Mouse (Mus musculus): Measurements from ENCODE around the gene Rassf1. TPM values are rescaled to one million over a fixed set of nuclear protein-coding genes. Genes with fewer than 3 reads are reported as not detected.
A peak's percentile ranks its signal among the peaks of the same experiment; 100 is the strongest.

The Rassf1 gene
- polyA plus RNA-seq, 1 experiment, result 25.2 TPM

DNA sequence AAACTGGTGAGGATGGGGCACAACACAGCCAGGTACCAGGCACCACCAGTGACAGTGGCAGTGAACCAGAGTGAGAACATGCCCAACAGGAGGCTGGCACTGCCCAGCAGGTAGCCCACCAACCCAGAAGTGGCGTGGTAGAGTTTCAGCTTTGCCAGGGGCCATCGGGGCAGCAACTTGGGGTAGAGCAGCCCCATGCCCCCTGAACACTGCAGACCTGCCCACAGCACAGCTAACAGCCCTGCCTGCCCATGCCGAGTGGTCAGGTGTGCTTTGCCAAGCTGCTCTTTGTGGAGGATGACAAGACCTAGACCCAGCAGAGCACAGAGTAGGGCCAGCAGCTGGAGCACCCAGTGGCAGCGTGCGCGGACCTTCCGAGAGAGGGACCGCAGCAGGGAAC is 11.4 kb upstream of the Rassf1 start:
- no peak for DNase-seq (ENCODE audit: extremely low spot score in 1 of 2, low spot score in 1 of 2)

DNA sequence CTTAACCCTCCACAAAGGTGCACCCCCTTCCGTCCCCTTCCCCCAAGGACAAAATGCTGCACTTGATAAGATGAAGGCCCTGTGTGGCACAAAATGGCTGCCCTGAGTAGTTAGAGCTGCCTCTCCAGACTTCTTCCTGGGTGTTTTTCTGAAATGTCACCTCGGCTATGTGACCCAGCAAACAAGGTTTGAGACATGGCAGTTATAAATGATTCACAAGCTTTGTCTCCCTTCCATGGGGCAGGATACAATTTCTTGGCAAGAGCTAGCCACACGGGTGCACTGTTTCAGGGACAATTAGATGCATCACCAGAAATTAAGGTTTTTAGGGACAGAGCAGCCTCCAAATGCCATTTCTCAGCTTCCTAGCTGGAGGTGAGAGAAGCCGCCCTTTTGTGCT is 10.9 kb upstream of the Rassf1 start:
- DNase-seq (ENCODE audit: extremely low spot score in 1 of 2, low spot score in 1 of 2), result no peak

DNA sequence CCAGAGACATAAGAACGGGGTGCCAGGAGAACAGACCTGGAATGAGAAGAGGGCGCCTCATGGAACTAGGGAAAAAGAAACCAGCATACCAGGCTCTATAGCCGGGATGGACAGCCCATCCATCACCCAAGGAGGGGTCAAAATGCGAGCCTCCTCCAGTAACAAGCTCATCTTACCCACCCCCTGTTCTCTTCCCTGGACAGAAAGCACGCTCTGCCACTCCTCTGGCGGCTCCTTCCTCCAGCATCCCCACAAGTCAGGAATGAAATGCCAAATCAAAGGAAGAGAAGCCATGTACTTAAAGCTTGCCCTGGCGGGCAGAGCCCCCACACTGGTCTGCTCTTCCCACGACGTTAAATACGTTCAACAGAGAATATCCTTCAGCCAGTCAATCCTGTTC is 10.3 kb upstream of the Rassf1 start:
- DNase-seq (ENCODE audit: extremely low spot score in 1 of 2, low spot score in 1 of 2), result no peak

DNA sequence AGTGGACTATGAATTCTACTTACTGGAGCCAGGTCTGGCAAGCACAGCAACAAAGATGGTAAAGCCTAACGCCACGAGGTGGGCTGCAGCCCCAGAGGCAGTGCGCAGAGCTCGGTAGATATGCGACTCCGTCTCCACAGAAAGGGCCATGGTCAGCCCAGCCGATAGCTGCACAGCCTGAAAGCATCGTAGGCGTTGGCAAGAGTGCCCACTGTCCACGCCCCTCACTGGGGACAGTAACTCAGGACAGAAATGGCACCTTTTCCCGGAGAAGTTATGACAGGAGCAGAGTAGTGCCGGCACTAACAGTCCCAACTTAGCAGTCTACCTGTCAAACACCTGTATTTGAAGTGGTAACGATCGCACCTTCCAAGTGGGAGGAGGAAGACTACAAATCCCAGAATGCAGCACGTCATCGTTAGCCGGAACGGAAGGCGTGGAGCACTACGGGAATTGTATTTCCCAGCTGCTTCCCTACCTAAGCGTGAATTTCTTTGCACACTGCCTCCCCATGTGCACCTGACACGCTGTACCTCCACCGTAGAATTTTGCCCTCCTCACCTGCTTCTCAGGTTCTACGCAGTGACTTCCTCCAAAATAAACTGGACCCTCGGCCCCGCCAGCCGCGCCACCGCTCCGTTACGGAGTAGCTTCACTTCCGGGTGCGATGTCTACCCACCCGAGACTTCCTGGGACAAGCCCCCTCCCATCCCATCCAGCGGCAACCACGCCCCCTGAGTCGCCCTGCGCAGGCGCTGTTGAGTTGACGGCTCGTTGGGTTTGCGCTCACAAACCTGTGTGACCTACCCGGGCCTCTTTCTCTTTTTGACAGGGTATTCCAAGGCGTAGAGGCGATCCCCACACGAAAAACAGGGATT is 9.6 kb upstream of the Rassf1 start, which contains the start of the genes Cyb561d2 and Nprl2:
Gene Cyb561d2, minus strand, starts transcription at position 720 of the 878 bp plus-strand sequence.
Gene Nprl2, plus strand, starts transcription at position 753 of the 878 bp plus-strand sequence.
- DNase-seq (ENCODE audit: extremely low spot score in 1 of 2, low spot score in 1 of 2), result peak; percentile 88 to 96

DNA sequence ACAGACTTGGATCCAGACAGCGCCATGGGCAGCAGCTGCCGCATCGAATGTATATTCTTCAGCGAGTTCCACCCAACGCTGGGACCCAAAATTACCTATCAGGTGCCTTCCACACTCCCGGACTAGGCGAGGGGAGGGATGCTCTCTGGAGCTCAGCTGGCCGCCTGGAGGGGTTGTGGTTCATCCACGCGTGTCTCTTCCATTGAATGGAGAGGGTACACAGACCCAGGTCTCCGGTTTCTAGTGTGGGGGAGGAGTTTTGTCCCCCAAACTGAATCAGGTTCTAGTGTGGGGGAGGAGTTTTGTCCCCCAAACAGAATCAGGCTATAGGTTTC is 9.0 kb upstream of the Rassf1 start:
- DNase-seq (ENCODE audit: extremely low spot score in 1 of 2, low spot score in 1 of 2), result no peak

DNA sequence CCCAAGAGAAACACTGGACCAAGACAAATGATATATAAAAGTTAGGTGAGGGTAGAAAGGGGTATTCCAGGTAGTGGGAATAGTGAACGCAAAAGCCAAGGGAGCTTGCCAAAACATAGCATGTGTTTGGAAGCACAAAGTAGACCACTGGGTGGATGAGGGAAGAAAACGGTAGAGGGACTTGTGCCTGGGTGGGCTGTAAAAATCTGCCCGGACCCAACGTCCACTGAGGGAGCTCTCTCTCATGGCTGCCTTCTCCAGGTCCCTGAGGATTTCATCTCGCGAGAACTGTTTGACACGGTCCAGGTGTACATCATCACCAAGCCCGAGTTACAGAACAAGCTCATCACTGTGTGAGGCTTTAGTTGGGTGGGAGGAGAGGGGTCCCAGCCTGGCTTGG is 8.6 kb upstream of the Rassf1 start:
- DNase-seq (ENCODE audit: extremely low spot score in 1 of 2, low spot score in 1 of 2), result no peak

DNA sequence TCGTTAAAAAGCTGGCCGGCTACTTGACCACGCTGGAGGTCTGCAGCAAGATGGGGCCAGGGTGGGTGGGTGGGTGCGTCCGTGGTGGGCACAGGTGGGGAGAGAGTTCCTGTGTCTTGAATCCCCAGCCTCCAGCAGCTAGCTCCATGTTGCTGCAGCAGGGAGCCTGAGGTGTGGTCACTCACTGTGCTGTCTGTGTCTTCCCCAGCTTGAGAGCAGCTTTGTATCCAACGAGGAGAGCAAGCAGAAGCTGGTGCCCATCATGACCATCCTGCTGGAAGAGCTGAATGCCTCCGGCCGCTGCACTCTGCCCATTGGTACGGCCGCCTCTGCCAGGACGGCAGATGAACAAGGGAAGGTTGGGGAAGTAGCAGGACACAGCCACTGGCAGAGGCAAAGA is 8.1 kb upstream of the Rassf1 start:
- no peak for DNase-seq (ENCODE audit: extremely low spot score in 1 of 2, low spot score in 1 of 2)

DNA sequence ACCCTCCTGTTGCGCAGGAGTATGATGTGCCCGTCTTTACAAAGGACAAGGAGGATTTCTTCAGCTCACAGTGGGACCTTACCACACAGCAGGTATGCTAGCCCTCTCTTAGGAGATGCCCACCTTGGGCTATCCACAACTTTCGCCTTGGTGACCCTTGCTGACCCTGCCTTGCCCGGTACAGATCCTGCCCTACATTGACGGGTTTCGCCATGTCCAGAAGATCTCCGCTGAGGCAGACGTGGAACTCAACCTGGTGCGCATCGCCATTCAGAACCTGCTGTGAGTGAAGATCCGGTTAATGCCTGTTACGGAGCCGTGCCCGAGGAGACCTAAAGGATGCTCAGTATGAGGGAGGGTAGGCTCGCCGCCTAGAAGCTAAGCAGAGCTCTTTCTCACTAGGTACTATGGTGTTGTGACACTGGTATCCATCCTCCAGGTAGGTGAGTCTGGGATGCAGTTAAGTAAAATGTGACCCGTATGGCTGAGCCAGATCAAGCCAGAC is 7.1 kb upstream of the Rassf1 start:
- no peak for DNase-seq (ENCODE audit: extremely low spot score in 1 of 2, low spot score in 1 of 2)

DNA sequence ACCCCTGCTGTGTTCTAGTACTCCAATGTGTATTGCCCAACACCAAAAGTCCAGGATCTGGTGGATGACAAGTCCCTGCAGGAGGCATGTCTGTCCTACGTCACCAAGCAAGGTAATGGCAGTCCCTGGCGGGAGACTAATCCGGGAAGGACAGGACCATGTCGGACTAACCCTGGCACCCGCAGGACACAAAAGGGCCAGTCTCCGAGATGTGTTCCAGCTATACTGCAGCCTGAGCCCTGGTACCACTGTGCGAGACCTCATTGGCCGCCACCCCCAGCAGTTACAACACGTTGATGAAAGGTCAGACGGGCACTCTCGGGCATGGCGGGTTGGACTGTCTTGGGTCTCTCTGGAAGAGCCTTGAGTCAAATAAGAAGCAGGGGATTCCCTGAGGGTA is 6.6 kb upstream of the Rassf1 start:
- DNase-seq (ENCODE audit: extremely low spot score in 1 of 2, low spot score in 1 of 2), result no peak

DNA sequence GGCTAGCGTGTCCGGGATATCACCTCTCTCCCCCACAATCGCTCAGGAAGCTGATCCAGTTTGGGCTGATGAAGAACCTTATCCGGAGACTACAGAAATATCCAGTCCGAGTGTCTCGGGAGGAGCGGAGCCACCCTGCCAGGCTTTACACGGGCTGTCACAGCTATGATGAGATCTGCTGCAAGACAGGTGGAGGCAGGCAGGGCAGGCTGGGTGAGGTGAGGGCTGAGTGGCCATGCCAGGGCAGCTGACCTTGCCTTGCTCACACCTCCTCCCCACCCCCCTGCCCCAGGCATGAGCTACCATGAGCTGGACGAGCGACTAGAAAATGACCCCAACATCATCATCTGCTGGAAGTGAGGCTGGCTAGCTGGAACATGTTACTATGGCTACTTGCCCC is 6.2 kb upstream of the Rassf1 start:
- DNase-seq (ENCODE audit: extremely low spot score in 1 of 2, low spot score in 1 of 2), result no peak

DNA sequence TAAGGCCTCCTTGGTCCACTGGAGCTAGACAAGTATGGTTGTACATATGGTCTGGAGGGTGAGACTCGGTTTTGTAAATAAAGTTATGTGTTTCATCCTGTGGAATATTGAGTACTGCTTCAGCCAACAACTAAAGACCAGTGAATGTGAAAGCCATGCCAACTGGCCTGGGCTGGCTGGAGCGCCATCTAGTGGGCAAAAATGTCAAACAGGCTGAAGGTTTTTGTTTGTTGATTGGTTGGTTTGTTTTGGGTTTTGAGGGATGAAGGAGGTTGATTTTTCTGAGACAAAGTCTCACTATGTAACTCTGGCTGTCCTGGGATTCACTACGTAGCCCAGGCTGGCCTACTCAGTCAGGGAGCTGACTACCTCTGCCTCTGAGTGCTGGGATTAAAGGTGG is 5.8 kb upstream of the Rassf1 start:
- peak in 1 of 2 experiments; percentile 86 for DNase-seq (ENCODE audit: extremely low spot score in 1 of 2, low spot score in 1 of 2)

DNA sequence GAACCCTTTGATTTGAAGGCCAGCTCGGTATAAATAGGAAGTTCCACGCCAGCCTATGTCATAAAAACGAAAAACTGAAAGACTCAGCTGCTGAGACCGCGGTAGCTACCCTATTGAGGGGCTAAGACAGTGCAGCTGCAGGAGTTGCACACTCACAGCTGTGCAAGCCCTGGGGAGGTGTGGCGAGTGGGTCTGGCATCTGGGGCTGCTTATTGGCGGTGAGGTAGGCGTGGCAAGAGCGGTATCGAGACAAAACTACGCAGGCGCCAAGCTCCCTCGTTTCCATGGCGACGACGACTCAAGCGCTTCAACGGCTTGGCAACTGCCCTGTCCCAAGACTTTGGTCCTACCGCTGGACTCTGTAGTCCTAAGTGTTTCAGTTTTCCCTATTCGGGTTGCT is 4.3 kb upstream of the Rassf1 start, which contains the start of gene Zmynd10:
Gene Zmynd10, plus strand, starts transcription at position 273 of the 400 bp plus-strand sequence.
- peak; percentile 83 to 92 for DNase-seq (ENCODE audit: extremely low spot score in 1 of 2, low spot score in 1 of 2)

DNA sequence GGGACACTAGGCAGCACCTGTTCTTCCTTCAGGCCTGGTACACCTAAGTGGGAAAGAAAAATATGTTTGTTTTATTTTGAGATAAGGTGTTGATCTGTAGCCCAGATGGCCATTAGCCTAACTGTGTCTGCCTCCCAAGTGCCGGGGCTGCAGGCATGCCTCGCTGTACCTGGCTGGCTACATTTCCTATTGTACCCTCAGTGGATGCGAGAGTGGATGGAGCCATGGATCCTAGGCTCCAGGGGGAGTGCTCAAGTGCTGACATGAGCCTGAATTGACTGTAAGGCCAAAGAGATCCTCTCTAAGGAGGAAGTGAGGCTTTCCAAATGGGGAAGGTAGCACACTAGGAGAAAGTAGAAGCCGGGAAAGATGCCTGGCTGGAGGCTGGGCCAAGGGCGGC is 3.4 kb upstream of the Rassf1 start:
- DNase-seq (ENCODE audit: extremely low spot score in 1 of 2, low spot score in 1 of 2), result no peak

DNA sequence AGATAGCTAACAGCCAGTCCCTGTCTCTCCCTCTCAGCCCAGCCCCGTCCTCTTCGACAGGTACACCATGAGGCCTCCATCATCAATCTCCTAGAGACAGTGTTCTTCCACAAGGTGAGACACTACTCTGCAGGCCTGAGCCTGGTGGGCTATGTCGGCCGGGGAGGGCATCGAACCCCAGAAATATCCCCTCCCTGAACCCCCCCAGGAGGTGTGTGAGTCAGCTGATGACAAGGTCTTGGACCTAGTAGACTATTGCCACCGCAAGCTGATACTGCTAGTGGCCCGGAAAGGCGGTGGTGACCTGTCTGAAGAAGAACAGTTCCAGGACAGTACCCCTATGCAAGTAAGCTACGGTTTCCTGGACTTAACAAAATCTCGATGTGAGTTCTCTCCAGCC is 2.5 kb upstream of the Rassf1 start:
- DNase-seq (ENCODE audit: extremely low spot score in 1 of 2, low spot score in 1 of 2), result no peak

DNA sequence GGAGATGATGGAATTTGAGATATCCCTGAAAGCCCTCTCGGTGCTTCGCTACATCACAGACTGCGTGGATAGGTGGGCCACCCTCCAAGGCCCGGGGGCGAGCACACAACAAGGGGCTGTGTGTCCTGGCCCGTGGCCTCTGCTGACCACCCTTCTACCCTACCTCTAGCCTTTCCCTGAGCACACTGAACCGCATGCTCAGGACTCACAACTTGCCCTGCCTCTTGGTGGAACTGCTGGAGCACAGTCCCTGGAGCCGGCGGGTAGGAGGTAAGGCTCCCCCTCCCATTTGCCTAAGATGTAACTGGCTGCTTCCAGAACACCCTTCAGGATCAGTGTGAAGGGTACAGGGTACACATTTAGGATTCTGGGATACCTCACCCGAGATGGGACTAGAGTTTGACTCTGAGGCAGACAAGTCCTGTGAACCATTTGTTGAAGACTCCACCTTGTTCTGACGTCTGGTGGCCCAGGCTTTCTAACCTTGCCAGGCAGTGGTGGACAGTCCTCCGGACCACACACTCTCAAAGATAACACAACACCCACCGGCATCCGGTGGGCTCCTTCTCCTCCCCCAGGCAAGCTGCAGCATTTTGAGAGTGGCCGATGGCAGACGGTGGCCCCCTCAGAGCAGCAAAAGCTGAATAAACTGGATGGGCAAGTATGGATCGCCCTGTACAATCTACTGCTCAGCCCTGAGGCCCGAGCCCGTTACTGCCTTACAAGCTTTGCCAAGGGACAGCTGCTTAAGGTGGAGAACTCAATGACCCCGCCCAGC is 1.9 kb upstream of the Rassf1 start:
- no peak for DNase-seq (ENCODE audit: extremely low spot score in 1 of 2, low spot score in 1 of 2)

DNA sequence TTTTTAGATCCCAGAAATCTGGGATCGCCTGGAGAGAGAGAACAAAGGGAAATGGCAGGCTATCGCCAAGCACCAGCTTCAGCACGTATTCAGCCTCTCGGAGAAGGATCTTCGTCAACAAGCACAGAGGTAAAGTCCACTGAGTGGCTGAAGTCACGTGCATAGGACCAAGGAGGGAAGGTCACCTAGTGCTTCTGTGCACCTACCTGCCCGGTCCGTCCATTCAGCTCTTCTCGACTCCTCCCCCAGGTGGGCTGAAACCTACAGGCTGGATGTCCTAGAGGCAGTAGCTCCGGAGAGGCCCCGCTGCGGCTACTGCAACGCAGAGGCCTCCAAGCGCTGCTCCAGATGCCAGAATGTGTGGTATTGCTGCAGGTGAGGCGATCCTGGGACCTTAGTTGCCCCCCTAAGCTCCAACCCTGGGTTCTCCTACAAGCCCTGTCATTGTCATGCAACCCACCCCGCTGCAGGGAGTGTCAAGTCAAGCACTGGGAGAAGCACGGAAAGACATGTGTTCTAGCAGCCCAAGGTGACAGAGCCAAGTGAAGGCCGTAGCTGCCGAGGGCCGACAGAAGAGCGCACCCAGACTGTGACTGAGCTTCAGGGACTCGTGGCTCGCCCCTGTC is 751 bp upstream of the Rassf1 start:
- no peak for DNase-seq (ENCODE audit: extremely low spot score in 1 of 2, low spot score in 1 of 2)

DNA sequence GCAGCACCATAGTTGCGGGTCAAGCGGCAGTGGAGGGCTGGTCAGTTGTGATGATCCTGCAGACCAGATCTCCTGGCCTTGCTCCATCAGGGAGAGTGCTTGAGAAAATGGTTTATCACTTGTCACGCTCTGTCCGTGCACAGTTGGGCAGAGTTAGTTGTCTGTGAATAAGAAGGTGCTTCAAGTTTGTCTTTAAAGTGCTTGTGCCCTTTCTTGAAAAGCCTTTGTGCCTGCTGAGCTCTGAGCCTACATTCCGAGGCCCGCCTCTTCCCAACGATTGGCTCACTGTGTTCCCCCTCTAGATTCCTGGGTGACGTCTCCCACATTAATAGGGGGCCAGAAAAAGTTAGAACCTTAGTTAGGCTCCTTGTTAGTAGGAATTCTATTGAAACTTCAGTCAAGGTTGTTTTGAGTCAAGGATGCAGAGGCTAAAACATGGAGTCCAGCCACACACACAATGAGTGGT is 568 bp downstream of the Rassf1 start:
- DNase-seq (ENCODE audit: extremely low spot score in 1 of 2, low spot score in 1 of 2), result no peak

DNA sequence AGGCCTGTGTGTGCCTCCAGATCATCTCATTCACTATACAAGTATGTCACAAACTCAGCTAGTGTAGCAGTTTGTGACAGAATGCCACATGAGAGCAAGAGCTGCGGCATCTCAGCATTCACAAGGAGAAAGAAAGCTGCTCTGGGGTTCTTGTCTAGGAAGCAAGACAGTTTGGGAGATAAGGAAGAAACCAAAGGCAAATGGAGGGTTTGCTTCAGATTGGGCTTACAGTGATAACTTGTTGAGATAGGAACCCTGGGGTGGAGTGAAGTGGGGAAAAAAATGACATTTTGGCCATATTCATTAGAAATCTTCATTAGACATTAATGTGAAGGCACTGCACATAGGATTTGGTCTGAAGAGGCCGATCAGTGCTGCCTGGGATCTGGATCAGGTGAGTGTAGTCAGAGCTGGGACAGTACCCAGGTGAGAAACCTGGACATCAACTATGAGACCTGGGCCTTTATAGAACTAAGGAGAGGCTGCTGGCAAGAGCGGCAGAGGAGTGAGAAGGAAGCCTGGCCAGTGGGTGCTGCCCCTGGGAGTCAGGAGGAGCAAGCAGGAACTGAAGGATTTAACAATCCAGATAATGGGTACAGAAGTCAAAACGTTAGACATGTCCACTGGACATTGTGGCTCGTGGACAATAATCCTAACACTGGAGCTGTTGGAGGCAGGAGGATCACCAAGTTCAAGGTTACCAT is 1.5 kb downstream of the Rassf1 start:
- no peak for DNase-seq (ENCODE audit: extremely low spot score in 1 of 2, low spot score in 1 of 2)

DNA sequence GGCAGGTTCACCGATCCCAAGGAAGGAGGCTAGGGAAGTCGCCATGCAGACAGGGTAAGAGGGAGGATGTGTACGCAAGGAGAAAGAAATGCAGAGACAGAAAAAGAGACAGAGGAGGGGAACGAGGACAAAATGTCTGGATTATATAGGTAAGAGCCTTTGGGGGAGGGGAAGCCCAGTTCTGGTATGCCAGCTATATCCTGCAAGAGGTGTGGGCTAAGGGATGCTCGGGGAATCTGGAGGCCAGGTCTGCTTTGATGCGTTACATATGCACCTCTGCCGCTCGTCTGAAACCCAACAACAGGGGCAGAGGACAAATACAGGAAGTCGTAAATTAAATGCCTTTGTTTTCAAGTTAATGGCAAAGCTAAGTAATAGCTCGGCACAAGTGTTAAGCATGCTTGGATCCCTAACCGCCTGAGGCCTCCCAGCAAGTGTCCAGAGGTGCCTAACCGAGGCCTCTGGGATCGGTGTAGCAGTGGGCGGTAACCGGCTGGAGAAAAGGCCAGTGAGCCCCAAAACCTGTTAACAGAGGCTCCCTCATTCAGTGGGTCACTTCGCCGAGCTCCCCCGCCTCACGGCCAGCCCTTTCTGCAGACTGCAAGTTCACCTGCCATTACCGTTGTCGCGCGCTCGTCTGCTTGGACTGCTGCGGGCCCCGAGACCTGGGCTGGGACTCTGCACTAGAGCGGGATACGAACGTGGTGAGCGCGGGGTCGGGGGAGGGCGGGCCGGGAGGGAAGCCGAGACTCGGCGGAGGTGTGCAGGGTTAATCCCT is 2.4 kb downstream of the Rassf1 start:
- DNase-seq (ENCODE audit: extremely low spot score in 1 of 2, low spot score in 1 of 2), result peak in 1 of 2 experiments; percentile 40
